Mouse (Mus musculus): ENCODE measurements around the gene Nfia. TPM values are rescaled to one million over a fixed set of nuclear protein-coding genes. Genes with fewer than 3 reads are reported as not detected.

The Nfia gene
- total RNA-seq, 2 experiments from 2014 or later, result 113 to 115 TPM

- no peak for DNase-seq (ENCODE audit: low spot score in 2 of 2)
- TF ChIP-seq CTCF (conservative IDR thresholded peaks at IDR 0.05), result no peak
- Histone ChIP-seq H3K27ac (peak overlapping the region; percentile 91), H3K4me3 (peak overlapping the region; percentile 68)
Measured at GRCm38 (mm10) chr4:97752276-97753010, 20.1 kb upstream of the Nfia start.

GRCm38 (mm10) chr4:97753521-97753920, 19.0 kb upstream of the Nfia start:
- no peak for DNase-seq (ENCODE audit: low spot score in 2 of 2)
- TF ChIP-seq CTCF (conservative IDR thresholded peaks at IDR 0.05), result no peak
- peak overlapping the region; percentile 91 for H3K27ac ChIP-seq

GRCm38 (mm10) chr4:97754241-97754640, 18.3 kb upstream of the Nfia start:
- DNase-seq (ENCODE audit: low spot score in 2 of 2), result no peak
- no peak for TF ChIP-seq CTCF (conservative IDR thresholded peaks at IDR 0.05)
- peak overlapping the region; percentile 91 for H3K27ac ChIP-seq

More at GRCm38 (mm10) chr4:97753521-97753920, 19.0 kb upstream of the Nfia start:
- no peak overlapping the region for H3K4me3 ChIP-seq

DNA sequence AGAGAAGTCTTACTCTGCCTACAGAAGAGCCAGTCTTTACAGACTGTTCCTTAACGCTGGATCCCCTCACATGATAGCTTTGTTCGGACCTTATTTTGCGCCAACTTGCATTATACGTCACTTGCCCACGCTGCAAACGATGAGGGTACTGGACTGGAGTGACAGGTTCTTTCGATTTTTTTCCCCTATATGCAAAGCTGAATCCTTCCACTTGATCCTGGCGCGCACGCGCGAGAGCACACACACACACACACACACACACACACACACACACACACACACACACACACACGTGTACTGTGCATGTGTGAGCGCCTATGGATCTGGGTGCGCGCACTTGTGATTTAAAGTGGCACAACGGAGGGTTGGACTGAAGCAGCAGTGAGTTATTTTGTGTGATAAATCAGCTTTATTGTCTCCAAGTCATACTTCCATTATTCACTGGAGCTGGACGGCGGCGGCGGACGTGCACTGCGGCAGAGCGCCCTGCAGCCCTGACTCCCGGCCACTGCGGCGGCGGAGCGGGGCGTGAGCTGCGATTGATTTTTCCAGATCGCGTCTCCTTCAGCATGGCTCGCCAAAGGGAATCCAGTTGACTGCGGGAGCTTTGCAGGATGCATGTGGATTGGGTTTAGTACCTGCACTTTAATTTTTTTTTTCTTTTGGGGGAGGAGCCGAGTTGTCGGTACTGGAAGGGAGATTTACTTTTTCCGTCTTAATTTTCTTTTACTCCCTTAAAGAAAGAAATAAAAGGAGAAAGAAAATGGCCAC, 15.1 kb upstream of the Nfia start:
- DNase-seq (ENCODE audit: low spot score in 2 of 2), result peak; percentile 47 to 51
- Histone ChIP-seq H3K4me3 (peak overlapping the region; percentile 81), H3K27ac (peak overlapping the region; percentile 97)
- TF ChIP-seq CTCF (conservative IDR thresholded peaks at IDR 0.05), result no peak; the same call in 1 of the 2 replicates

More at GRCm38 (mm10) chr4:97754241-97754640, 18.3 kb upstream of the Nfia start:
- H3K4me3 ChIP-seq, result peak overlapping the region; percentile 9; the same call in 1 of the 2 replicates

GRCm38 (mm10) chr4:97757978-97758461, 14.5 kb upstream of the Nfia start:
- peak in 1 of 2 experiments; percentile 37 for DNase-seq (ENCODE audit: low spot score in 2 of 2)
- TF ChIP-seq CTCF (conservative IDR thresholded peaks at IDR 0.05), result peak; percentile 63
- H3K27ac ChIP-seq, result peak overlapping the region; percentile 97
- peak overlapping the region; percentile 81 for H3K4me3 ChIP-seq

DNA sequence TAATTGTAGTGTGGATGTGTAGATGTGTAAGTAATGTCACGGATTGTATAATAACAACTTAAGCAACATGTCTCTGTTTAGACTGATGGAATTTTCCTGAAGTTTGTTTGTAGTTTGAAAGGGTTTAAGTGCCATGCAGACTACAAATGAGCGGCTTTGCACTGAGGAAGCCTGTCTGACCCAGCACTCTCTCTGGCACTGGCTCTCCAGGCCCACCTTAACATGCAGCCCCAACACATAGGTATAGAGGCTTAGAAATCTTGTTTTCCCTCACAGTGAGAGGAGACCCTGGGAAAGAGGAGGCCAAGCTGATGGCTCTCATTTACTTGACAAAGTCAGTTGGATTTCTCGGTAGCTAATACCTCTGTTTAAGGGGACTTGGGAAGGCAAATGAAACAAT, 13.9 kb upstream of the Nfia start:
- no peak for DNase-seq (ENCODE audit: low spot score in 2 of 2)
- no peak for TF ChIP-seq CTCF (conservative IDR thresholded peaks at IDR 0.05)
- peak overlapping the region; percentile 97 for H3K27ac ChIP-seq
- H3K4me3 ChIP-seq, result peak overlapping the region; percentile 81

DNA sequence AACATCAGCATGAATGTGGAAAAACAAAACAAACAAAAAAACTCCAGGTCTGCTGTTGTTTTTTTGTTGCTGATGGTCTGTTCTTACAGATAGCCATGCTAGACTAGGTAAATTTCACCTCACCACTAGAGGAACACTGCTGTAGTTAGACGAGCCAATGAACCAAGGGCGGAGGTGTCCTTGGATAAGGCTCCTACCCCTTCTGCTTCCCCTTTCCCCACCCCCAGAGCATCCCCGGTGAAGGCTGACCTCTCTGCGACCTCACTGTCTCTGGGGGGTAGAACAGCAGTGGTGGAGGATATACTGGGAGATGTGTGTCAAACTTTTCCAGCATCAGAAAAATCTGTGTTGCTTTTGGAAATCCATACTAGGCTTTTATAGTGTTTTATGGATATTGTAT, 7.9 kb upstream of the Nfia start:
- Histone ChIP-seq H3K4me3 (no peak overlapping the region), H3K27ac (no peak overlapping the region)
- DNase-seq (ENCODE audit: low spot score in 2 of 2), result no peak
- TF ChIP-seq CTCF (conservative IDR thresholded peaks at IDR 0.05), result no peak

DNA sequence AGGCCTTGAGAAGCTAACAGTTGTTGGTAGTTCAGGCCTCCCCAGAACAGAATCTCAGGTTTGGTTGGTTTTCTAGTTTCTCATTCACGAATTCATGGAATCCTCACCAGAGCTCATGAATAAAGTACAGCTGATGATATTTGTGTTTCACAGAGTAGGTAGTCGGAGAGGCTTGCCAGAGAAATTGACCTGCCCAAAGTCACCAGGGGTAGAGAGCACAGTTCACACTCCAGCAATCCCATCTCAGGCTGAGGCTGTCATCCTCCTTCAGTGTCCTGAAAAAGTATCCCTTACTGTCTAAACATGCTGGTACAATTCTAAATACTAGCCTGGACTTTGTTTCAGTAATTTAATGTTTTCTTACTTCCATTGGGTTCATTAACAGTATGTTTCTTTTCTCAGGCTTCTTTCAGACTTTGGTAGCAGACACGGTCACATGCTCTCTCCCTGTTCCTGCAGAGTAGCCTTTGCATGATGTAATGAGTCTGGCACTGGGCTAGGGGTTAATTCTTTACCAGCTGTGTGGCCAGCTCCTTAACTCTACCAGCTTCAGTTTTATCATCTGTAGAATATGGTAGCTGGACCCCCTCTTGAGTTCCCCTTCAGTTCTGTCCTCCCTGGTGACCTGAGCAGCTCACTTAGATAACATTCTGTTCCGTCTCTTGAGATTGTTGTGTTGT, 7.1 kb upstream of the Nfia start:
- no peak for DNase-seq (ENCODE audit: low spot score in 2 of 2)
- TF ChIP-seq CTCF (conservative IDR thresholded peaks at IDR 0.05), result no peak
- no peak overlapping the region for H3K4me3 ChIP-seq
- no peak overlapping the region for H3K27ac ChIP-seq

DNA sequence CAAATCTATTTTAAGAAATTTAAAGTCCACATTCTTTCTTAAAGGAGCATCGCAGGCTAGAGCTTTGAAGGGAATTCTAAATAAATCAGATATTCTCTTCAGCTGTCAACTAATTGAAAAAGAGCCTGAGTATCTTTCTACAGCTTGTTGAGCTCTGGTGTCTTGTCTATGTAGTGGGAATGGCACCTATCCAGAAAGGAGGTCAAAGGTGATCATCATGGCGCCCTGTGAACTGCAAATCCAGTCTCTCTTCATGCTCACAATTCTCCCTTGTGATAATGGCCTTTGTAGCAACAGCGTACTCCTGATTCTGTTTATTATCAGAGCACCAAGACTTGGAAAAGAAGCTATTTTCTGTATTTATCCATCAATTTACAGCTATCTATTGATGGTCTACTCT, 6.4 kb upstream of the Nfia start:
- no peak for DNase-seq (ENCODE audit: low spot score in 2 of 2)
- Histone ChIP-seq H3K4me3 (no peak overlapping the region), H3K27ac (no peak overlapping the region)
- TF ChIP-seq CTCF (conservative IDR thresholded peaks at IDR 0.05), result no peak

DNA sequence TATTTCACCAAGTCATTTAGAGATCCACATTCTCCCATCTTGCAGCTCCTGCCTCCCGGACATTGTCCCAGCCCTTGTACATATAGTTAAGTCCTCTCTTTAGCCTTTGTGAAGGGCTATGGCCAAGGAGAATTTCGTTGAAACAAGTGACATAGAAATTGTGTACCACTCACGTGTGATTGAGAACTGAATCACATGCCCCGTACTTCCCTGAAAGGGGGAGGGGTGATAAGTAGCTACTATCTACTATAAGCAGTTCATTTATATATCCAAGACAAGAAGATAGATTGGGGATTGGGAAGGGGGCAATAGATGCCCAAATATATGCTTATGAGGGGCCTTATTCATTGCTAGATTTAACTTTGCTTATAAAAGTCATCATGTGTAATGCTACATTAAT, 5.5 kb upstream of the Nfia start:
- Histone ChIP-seq H3K27ac (no peak overlapping the region), H3K4me3 (no peak overlapping the region)
- no peak for DNase-seq (ENCODE audit: low spot score in 2 of 2)
- TF ChIP-seq CTCF (conservative IDR thresholded peaks at IDR 0.05), result no peak

- no peak overlapping the region for H3K4me3 ChIP-seq
Measured at GRCm38 (mm10) chr4:97767516-97767915, 5.0 kb upstream of the Nfia start.

DNA sequence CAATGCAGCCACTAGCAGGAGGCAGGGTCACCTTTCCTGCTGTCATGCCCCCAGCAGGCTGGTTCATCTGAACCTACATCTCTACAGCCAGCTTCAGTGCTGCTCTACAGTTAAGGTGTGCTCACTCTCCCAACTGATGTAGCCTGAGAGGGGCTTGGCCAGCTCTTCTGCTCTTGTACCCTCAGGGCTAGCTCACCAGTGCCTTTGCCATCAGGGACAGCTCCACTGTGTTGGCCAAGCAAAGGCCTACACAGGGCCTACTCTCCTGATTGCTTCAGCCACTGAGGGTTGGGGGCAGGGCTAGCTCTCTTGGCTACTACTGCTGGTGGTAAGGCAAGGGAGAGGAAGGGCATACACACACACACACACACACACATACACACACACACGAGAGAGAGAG, 2.7 kb upstream of the Nfia start:
- Histone ChIP-seq H3K4me3 (no peak overlapping the region), H3K27ac (no peak overlapping the region)
- TF ChIP-seq CTCF (conservative IDR thresholded peaks at IDR 0.05), result no peak
- no peak for DNase-seq (ENCODE audit: low spot score in 2 of 2)

More at GRCm38 (mm10) chr4:97767516-97767915, 5.0 kb upstream of the Nfia start:
- no peak for DNase-seq (ENCODE audit: low spot score in 2 of 2)
- no peak overlapping the region for H3K27ac ChIP-seq
- TF ChIP-seq CTCF (conservative IDR thresholded peaks at IDR 0.05), result no peak

DNA sequence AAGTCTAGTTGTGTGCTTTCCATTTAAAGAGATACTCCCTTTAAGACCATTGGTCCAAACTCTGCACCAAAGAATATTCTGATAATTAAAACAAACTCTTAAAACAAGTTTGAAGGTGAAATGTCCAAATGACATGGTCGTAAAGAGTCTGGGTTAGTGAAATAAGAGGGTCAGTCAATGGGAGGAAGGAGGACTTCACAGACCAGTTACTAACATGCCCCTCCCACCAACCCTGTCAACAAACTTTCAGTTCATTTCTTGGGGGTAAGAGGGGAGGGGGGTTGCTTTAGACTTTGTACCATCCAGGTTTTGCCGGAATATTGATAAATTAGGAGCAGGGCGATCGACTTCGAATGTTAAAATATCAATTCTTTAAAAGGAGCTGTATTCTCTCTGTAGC, 1.1 kb upstream of the Nfia start:
- H3K4me3 ChIP-seq, result peak overlapping the region; percentile 66
- no peak for TF ChIP-seq CTCF (conservative IDR thresholded peaks at IDR 0.05)
- DNase-seq (ENCODE audit: low spot score in 2 of 2), result no peak

More for the DNA sequence above, 1.1 kb upstream of the Nfia start:
- H3K27ac ChIP-seq, result peak overlapping the region; percentile 92
